Mouse (Mus musculus): ENCODE data around the gene Car1.
A peak's percentile ranks its signal among the peaks of the same experiment; 100 is the strongest.
"Not testable (repeated sequence)": the region's sequence is repeated elsewhere in the genome, so short reads cannot be mapped to it uniquely, and the experiment has no call there.

Gene Car1

DNA sequence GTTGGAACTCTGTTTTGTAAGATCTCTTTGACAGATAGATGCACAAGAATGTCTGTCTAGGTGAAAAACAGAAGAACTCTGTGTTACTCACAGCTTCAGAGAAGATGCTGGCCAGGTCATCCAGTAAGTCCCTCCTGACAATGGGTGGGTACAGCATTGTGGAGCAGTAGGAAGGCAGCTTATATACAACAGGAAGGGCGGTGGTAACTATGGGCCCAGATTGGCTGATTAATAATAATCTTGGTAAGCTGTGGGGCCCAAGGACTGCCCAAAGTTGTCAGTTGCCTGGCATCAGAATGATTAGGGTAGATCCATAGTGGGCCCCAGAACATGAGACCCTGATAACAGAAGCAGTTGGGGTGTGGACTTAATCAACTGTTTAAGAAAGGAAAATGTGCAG, at the start of gene Car1:
Gene Car1 (minus strand): TSS at position 158 of the 400 bp plus-strand sequence.
- DNase-seq (ENCODE audit: low read depth, low spot score) = no peak

DNA sequence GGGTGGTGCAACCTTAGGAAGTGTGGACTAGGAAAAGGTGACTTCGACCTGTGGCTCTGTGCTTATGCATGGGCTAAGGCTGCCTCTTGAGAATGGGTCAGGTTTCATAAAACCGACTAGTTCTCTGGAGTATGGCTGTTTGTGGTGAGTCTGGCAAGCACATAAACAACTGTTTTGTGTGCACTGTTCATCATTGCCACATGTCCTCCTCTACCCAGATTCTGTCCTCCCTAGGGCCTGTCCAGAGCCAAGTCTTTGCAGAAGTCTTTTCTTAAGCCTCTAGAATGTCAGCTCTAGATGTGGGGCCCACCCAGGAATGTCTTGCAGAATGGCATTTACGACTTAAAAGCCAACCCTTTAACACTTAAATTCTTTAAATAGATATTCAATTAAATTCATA, 49.7 kb upstream of the Car1 start:
- DNase-seq (ENCODE audit: low read depth, low spot score) = no peak

DNA sequence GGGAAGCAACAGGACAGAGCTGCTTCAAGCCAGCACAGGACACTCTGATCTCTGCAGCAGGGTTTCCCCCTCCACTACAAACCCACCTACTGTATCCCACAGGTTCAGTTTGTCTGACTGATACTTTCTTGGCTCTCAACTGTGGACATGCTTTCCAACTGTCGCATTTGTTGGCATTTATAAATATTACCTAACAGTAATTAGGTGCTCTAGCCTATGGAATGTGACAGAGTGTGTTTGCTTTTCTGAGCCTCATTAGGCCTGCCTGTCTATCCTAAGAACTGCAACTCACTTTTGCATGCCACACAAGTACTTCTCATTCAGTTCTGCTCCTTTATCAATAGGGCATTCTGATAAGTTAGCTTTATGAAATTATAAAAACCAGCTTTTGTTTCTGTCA, 46.3 kb upstream of the Car1 start:
- no peak for DNase-seq (ENCODE audit: low read depth, low spot score)

DNA sequence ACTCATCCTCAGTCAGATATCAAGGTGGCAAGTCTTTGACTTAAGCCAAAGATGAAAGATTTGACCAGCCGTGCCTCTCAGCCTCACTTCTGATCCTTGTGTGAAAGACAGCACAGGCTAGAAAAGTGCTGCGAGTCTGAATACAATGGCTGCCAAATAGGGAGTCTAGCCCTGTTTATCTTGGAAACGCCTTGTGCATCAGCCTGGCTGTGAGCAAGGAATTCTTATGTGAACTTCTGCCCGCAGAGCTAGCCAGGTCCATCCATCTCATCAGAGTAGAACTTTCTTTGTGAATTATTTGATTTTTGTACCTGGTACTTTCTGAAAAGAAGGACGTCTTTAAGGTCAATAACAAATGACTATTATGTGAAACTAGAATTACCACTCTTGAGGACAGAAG, 45.8 kb upstream of the Car1 start:
- DNase-seq (ENCODE audit: low read depth, low spot score) = no peak

DNA sequence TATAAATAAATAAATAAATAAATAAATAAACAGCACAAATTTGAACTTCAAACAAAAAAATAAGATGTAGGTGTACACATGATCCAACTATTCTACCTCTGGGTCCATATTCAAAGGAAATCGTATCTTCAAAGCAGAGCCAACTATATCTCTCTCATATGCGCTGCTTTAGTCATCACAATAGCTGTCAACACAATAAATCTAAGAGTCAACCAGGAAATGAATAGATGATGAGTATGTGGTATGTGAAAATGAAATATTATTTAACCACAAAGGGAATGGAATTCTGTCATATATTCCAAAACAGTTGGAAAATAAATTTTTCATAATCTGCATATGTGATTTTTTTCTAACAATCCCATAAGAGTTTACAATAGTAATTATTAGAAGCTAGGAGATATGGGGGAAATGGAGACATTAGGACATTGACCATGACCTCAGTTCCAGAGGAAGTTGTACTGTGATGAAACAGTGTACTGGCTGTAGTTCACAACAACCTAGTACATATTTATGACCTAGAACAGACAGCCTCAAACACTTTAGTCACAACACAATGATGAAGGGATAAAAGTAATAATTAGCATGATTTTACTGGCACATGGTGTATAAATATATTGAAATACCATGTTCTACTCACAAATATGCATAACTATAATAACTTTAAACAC, 40.6 kb upstream of the Car1 start:
- no peak for DNase-seq (ENCODE audit: low read depth, low spot score)

DNA sequence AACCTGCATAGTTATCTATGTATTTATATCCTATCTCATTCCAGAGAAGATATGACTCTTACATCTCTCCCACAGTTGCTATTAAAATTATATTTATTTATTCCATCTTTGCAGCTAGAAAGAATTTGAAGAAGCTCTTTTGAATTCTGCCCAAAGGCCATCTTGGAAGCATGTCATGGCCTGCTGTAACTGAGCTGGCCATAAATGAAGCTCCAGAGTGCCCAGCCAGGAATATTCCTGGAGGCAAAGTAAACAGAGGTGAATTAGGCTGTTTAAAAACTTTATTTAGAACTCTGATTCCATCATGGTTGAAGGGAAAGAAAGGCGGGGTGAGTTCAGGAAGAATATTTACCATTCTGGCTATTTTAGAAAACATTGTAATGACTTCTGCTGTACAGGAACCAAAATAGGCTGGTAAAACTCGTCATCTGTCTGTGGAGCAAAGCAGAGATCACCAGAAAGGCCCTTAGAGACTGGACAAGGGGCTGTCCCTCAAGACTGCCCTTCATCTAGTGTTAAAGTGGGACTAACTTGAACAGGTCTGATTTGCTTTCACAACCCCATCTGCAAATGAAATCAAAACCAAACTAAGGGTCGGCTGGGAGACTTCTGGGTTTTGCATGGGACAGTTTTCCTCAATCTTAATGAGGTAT, 31.4 kb upstream of the Car1 start:
- DNase-seq (ENCODE audit: low read depth, low spot score) = no peak

DNA sequence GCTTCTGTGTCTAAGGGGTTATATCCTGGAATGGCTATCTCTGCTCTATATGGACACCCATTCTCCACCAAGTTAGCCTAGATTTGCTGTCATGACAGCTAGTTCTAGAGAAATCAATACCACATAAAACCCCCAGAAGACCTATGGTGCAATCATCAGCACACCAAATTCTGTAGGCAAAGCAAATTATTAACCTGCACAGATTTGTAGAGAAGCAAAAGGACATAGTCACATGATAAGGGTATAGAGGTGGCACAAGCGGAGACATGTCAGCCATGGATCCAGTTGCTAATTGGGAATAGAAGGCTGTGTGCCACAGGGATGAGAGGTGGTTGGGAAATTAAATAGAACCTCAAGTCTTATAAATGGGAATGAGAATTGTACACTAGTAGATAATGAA, 30.8 kb upstream of the Car1 start:
- no peak for DNase-seq (ENCODE audit: low read depth, low spot score)

DNA sequence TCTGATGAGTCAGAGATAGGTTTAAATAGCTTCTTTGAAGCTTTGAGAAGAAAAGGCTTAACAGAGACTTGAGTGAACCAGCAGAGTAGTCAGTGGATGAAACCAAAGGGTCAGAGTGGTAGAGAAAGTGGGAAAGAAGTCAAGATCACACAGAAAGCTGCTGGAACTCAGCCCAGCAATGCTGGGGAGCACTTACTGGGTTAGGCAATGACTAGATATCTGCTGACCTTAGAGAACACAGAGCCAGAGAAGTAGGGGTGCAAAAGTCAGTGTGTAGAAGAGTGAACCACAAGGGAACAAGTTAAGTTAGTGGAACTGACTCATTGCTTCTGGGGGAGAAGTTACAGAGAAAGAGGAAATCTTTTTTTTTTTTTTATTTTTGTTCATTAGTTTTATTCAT, 24.6 kb upstream of the Car1 start:
- no peak for DNase-seq (ENCODE audit: low read depth, low spot score)

DNA sequence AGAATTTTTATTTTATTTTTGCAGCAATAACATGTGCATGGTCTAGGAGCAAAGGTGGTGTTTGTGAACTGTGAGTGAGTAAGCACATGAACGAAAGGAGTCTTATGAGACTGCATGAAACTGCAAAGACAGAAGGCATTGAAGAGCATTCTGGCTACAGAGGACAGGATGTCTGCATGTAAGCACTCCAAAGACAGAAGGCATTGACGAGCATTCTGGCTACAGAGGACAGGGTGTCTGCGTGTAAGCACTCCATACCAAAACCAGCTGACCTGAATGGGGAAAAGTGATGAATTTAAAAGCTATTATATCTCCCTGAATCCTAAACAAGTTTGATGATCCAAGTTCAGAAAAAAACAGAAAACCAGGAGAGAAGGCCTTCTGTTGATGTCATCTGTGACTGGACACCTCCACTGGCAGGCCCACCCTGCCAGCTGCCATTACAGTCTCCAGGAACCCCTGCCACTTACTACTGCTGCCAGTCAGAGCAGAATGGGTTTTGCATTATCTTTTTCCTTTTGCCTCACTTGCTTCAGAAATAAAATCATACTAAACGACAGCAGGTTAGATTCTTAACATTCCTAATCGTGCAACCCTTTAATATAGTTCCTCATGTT, 23.2 kb upstream of the Car1 start:
- peak; percentile 4 for DNase-seq (ENCODE audit: low read depth, low spot score)

DNA sequence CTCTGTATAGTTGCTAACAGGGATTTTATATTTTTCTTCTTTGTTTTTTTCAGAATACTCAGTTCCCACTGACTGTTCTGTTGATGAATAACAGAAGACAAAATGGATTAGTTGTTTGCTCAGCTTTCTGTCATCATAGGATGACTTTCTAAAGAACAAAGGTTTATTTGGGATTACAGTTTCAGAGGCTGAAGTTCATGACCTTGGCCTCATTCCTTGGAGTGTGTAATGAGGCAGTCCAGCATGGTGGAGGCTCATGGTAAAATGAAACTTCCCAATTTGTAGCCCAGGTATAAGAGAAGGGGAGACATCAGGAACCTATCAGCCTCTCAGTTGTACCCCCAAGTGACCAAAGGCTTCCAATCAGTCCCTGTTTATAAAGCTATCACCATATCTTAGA, 20.7 kb upstream of the Car1 start:
- DNase-seq (ENCODE audit: low read depth, low spot score) = no peak

DNA sequence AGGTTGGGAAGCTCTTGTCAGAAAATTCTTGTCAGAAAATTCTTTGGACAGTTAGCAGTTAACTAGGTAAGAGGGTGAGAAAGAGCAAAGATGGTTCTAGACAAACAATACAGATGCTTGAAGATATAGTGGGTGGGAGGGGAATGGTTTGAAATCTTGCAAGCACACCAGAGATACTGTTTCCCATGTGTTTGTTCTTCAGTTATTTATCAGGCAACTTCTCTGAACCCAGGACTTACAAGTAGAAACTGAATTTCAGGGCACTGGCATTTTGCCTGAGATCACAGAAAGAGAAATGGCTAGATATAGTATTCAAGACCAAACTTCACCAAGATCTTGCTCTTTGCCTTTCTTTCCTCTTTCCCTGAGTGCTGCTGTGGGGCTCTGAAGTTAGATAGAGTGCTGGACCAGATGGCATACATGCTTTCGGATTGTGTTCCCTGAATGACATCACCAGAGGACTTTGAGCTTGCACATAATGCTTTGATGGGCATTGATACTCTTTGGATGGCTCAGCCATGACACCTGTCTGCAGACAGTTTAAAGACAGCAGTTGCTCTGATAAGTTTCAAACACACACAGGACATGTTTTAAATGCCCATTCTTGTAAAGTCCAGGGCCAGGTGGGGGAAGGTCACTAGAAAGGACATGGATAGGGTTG, 11.8 kb upstream of the Car1 start:
- no peak for DNase-seq (ENCODE audit: low read depth, low spot score)

DNA sequence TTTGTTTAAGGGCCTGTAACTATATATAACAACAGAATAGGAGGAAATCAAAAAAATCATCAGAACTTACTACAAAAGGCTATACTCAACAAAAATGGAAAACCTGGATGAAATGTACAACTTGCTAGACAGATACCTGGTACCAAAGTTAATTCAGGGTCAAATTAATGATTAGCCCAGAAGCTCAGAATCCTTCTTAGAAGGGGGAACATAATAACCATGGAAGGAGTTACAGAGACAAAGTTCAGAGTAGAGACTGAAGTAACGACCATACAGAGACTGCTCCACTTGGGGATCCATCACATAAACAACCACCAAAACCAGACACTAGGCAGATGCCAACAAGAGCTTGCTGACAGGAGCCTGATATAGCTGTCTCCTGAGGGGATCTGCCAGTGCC, 7.2 kb upstream of the Car1 start:
- not testable (repeated sequence) for DNase-seq (ENCODE audit: low read depth, low spot score)

DNA sequence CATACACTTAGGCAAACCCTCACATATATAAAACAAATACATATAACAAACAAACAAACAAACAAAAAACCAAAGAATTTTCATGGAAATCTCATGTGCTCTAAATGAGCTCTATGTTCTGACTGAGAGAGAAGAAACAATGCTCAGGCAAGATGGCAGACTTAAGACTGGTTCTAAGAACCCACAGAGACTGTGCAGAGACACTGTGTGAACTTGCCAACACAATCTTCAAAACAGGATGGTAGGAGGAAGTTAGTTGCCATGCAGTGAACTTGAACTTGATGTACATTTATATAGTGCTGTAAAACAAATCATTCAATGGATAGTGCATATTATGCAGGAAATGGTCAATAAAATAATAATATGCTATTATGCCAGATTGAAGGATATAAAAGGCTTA, 1.5 kb downstream of the Car1 start:
- DNase-seq (ENCODE audit: low read depth, low spot score) = no peak

DNA sequence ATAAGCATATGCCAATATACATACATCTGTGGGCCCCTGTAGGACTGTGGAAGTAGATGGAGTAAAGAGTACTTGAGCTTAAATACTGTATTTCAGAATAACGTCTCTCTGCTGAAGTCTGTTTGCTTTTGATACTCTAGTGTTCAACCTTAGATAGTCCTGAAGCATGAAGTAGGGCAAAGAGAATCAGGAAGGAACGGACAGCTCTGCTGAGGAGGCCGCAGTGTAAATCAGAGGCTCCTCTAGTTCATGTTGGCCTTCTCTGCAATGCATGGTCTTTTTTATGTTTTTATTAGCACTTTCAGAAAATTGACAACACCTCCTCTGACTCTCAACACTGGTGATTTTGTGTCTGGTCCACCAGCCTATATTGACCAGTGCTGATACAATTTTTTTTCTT, 2.2 kb downstream of the Car1 start:
- DNase-seq (ENCODE audit: low read depth, low spot score) = no peak

DNA sequence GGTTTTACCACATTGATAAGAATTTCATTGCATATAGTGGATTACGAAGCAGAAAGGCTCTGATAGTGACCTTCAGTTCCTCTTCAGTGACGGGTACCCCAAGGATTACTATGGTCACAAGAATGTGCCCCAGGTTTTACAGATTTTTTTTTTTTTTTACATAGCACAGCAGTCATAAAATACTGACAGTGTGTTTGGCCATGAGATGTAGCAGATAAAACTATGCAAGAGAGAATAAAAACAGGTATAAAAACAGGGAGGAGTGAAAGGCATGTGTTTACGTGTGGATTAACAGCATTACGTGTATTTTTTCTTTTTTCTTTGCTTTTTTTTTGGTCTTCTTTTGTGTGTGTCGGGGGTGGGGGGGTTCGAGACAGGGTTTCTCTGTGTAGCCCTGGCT, 3.3 kb downstream of the Car1 start:
- no peak for DNase-seq (ENCODE audit: low read depth, low spot score)

DNA sequence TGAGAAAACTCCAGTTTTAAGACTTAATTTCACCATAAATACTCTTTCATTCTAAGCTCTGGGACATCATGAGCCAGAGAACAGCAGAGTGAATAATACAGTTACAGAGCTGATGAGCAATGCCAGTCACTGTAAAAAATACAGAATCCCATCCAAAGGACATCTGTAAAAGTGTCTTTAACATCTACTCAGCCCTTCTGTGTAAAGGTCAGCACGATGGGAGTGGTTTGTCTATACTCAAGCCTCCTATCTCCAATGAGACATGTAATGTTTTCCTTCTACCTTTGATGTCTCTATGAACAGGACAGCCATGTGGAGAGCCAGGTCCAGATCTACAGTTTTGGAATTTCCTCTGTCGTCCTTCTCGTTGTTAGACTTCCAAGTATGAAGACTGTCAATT, 11.1 kb downstream of the Car1 start:
- no peak for DNase-seq (ENCODE audit: low read depth, low spot score)

DNA sequence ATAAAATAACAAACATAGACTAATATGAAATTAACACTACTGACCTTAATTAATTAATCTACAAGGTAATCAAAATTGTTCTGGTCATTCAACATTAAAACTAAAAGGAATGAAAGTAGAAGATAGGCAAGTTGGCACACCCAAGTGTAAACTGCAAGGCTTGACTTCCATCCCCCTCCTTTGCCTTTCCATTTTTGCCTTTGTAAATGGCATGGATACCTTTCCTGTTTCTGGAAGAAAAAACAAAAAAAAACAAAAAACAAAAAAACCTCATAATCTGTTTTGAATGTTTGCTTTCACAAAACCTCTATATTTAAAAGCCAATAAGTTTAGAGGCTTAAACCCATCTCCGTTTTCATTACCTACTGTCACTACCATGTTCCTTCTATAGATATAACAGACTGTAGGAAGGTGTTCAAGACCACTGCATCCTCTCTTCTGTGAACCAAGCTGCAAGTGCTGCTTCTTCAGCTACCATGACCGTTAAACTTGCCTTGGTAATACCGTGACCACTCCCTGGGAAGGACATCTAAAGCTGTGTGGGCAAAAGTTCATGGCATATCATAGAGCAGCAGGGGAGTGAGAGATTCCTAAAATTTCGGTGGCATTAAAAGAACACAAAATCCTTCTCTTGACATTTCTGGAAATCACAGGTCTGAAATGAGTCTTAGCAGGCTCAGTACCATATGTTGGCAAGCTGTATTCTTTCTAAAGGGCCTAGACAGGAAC, 12.7 kb downstream of the Car1 start:
- no peak for DNase-seq (ENCODE audit: low read depth, low spot score)

DNA sequence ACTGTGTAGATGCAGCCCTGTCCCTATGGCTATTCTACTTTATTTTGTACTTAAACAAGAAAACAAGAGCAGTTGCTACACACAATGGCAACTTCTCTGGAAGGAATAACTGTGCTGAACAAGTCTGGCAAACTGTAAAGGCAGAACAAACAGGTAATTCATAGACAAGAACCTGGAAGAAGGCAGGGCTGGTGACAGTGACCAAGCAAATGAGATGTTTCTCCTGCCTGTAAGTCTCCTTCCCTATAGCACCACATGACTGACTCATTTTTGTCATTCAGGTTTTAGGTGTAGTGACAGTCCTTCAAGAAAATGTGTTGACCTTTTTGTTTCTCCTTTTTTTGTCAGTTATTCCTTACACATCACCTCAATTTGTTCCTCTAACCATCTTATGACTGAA, 16.1 kb downstream of the Car1 start:
- no peak for DNase-seq (ENCODE audit: low read depth, low spot score)

DNA sequence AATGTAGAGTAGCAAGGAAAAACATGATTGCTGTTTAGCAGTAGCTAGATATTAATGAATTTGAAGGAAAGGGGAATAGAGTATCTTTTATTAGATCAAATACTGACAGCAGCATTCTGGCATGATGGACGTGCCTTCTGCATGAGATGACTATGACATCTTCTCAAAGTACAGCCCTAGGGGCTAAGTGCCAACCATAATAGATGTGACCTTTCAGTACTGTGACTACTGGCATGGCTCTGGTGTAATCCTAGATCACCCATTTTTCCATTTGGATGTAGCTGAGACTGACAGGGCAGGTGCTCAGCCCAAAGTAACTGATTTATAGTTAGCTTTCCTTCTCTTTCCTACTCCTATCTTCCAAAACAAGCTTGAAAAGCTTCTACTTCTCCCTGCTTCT, 20.6 kb downstream of the Car1 start:
- DNase-seq (ENCODE audit: low read depth, low spot score) = no peak

DNA sequence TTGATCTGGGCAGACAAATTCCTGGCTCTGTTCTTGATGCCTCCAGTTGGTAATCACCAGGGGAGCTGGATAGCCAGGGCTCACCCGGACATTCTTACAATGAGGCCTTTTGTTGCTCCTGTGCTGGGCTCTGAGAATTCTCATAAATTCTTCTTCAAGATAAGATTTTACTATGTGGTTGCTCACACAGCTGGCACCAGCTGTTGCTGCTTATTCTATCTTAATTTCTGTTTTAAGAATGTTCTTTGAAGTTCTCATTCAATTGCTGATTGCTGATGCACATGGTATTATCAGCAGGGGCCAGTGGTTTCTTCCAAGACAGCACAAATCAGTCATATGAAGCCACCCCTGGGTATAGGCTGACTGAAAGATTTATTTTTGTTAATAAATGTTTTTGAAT, 21.0 kb downstream of the Car1 start:
- DNase-seq (ENCODE audit: low read depth, low spot score) = no peak

DNA sequence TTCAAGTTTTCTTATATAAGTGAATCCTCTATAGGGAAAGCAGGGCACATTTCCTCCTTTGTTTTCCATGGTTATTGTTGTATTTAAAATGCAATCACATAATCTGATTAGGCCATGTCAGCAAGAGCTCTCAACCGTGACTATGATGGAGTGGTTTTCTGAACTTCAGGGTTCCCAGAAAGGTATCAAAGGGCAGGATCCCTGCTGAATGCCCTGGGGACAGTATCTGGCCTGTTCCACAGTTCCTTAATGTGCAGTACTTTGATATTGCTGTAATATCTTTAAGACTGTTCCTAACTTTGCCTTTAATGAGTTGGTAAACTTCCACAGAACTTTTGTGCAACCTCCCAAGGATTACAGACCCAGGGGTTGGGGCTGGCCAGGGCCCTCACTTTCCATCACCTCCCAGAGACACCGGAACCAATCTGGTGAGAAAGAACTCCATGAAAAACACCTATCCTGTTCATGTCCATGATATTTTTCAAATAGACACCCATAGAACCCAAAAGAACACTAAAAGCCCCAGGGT, 21.6 kb downstream of the Car1 start:
- DNase-seq (ENCODE audit: low read depth, low spot score) = no peak

DNA sequence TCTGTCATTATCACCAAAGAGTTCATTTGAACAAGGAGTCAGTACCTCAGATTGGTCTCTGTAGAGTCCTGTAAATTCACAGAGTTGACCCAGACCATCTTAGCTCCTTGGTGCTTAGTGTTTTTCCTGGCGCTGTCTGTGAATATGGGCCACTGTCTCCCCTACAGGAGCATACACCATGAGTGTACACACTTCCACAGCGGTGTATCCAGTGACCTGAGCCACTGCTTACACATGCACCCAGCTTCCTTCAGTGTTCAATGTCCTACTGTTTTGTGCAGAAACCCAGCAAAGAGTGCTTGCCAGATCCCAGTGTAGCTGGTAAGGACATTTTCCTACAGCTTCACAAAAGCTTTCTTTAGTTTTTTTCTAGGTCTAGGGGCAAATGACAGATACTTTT, 22.8 kb downstream of the Car1 start:
- no peak for DNase-seq (ENCODE audit: low read depth, low spot score)

Data from brain, embryonic 18.5 days (tissue).